Mouse (Mus musculus) gonadal fat pad, adult 2 months (tissue): ENCODE results near the gene AA792892. TPM values are rescaled to one million over a fixed set of nuclear protein-coding genes. Genes with fewer than 3 reads are reported as not detected.
"Not testable (repeated sequence)": the region's sequence is repeated elsewhere in the genome, so short reads cannot be mapped to it uniquely, and the experiment has no call there.

Experiments used
- DNase-seq: peaks from one replicate; pipeline ENCODE4 v3.0.0-alpha.2; 2012; ENCODE audit warnings: low read depth
- polyA plus RNA-seq: library from polyadenylated mRNA; depleted of rRNA; stranded (reverse); fragments of >200 nt; gene quantifications from 2 replicates; pipeline ENCODE4 v1.2.3, GENCODE M21; 2012; rRNA removed

AA792892 gene
- polyA plus RNA-seq: not detected in 2 replicates

- DNase-seq: not testable (repeated sequence)
These were observed at the start of gene AA792892 for GRCm38 (mm10) chr5:94339449-94339848. AA792892 (plus strand) TSS chr5:94339749.

DNA sequence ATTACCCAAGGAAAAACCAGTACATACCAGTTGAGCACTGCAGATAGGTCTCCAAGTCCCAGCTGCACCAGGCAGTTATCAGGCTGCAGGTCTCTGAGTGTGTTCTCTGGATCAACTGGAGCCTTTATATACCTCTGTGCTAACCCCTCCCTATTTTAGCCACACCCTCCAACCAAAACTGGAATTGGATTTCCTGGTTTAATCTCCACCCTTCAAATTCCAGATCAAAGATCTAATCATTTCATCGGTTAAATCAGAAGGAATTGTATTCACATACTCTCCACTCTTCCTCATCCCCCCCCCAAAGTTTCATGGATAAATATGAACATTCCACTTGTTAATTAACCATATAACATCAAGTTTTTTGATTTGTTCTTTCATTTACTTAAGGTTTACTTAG lies 32.9 kb upstream of the AA792892 start, which contains the start of gene A430089I19Rik:
TSS of gene A430089I19Rik (minus strand) at position 101 of the 400 bp plus-strand sequence.
- DNase-seq: not testable (repeated sequence)

DNA sequence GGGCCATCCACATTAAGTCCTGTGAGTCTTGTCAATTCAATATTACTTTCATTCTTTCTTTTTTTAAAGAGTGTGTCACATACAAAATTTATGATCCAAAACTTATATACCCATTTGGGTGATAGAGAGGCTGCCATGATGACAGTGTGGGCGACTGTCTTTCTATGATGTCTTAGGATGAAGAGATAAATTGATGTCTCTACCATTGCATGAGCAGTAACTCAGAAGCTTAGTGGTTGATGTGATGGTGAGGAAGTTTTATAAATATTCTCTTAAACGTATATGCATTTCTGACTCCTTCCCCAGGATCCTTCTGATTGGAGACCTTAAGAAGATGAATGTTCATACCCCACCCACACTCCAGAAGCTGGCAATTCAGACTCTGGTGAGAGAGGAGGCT lies 25.4 kb upstream of the AA792892 start, which contains the start of gene Gm6502:
TSS of gene Gm6502 (plus strand) at position 301 of the 400 bp plus-strand sequence.
- DNase-seq: not testable (repeated sequence)

Other genes with a start within 250 kb of the AA792892 start
- gene Gm3106, start 121.7 kb upstream of the AA792892 start, polyA plus RNA-seq: not detected in 2 replicates
- gene A430089I19Rik, start 33.0 kb upstream of the AA792892 start, polyA plus RNA-seq: not detected in 2 replicates
- not detected in 2 replicates for gene Gm6502, start 25.3 kb upstream of the AA792892 start, polyA plus RNA-seq
- not detected in 2 replicates for gene Gm7682, start 106.0 kb downstream of the AA792892 start, polyA plus RNA-seq
- gene Gm3139, start 186.5 kb downstream of the AA792892 start, polyA plus RNA-seq: not detected in 2 replicates